Mouse (Mus musculus): ENCODE measurements at regions not wholly inside any gene's neighbourhood (a gene's known extent, or its start where the extent isn't known, plus 50 kb on each side); places are given as distances from the start of the nearest gene placed in this dataset.

- DNase-seq (ENCODE audit: extremely low read depth): no peak
- Histone ChIP-seq H3K4me2 (ENCODE audit: insufficient read depth, low read depth, poor library complexity, severe bottlenecking) (no peak overlapping the region), H3K79me2 (replicated peaks; ENCODE audit: control insufficient read depth, extremely low read depth, insufficient read depth, poor library complexity, severe bottlenecking) (no peaks in the 10 kb centered on the region), H3K27me3 (replicated peaks) (peaks cover 89% of the 10 kb centered on the region), H3K9me3 (replicated peaks; ENCODE audit: low read length) (no peaks in the 10 kb centered on the region), H3K9ac (ENCODE audit: insufficient read depth, low read depth) (no peak overlapping the region), H3K4me3 (replicated peaks in 1 of 3; ENCODE audit: low read depth in 2 of 3, low read length in 2 of 3, poor library complexity in 1 of 3) (no peak overlapping the region), H3K36me3 (replicated peaks in 1 of 2; ENCODE audit: control insufficient read depth in 1 of 2, insufficient read depth in 1 of 2, low read length in 1 of 2) (no peaks in the 10 kb centered on the region), H3K4me1 (ENCODE audit: control insufficient read depth in 1 of 2, insufficient read depth in 2 of 2) (no peaks in the 10 kb centered on the region), H3K27ac (ENCODE audit: insufficient read depth, low read depth) (no peak overlapping the region)
- TF ChIP-seq CTCF (conservative IDR thresholded peaks at IDR 0.05 in 1 of 2, IDR thresholded peaks at IDR 0.05 in 1 of 2; ENCODE audit: low read depth in 2 of 2, low read length in 2 of 2): no peak
- TF ChIP-seq PAX5 (IDR thresholded peaks at IDR 0.05; ENCODE audit: low read length): no peak
- no peak for TF ChIP-seq MAFK (IDR thresholded peaks at IDR 0.05; ENCODE audit: insufficient replicate concordance, low read length)
- TF ChIP-seq ELF1 (IDR thresholded peaks at IDR 0.05; ENCODE audit: low read depth, low read length): no peak
- TF ChIP-seq GABPA (IDR thresholded peaks at IDR 0.05; ENCODE audit: insufficient replicate concordance, low read depth, low read length): no peak
- no peak for TF ChIP-seq ZNF384 (IDR thresholded peaks at IDR 0.05; ENCODE audit: low read depth, low read length)
- no peak for TF ChIP-seq UBTF (IDR thresholded peaks at IDR 0.05; ENCODE audit: low read depth, low read length)
- no peak for TF ChIP-seq RCOR1 (conservative IDR thresholded peaks at IDR 0.05; ENCODE audit: low read depth, low read length)
- no peak for TF ChIP-seq EP300 (IDR thresholded peaks at IDR 0.05; ENCODE audit: low read length)
- no peak for TF ChIP-seq POLR2AphosphoS2 (IDR thresholded peaks at IDR 0.05; ENCODE audit: low read depth, low read length)
- no peak for TF ChIP-seq SIN3A (IDR thresholded peaks at IDR 0.05; ENCODE audit: low read length)
- TF ChIP-seq RAD21 (IDR thresholded peaks at IDR 0.05; ENCODE audit: low read depth, low read length): no peak
- TF ChIP-seq JUN (IDR thresholded peaks at IDR 0.05; ENCODE audit: insufficient read depth, low read depth, low read length): no peak
- TF ChIP-seq CHD1 (IDR thresholded peaks at IDR 0.05; ENCODE audit: low read depth, low read length): no peak
- no peak for TF ChIP-seq ZMIZ1 (IDR thresholded peaks at IDR 0.05; ENCODE audit: low read depth, low read length)
- TF ChIP-seq MEF2A (IDR thresholded peaks at IDR 0.05; ENCODE audit: borderline replicate concordance, low read depth, low read length): no peak
- in situ Hi-C loops (cut with MboI; ENCODE audit: low pct_ligation_motif_present, low pct_unique_long_range_greater_than_20kb, low sequenced_read_pairs) (no loop called here), dilution Hi-C loops (cut with MboI; ENCODE audit: extremely low pct_ligation_motif_present, extremely low pct_unique_long_range_greater_than_20kb, low sequenced_read_pairs) (no loop called here)
Observed at GRCm38 (mm10) chr1:92726341-92726740, 77.7 kb upstream of the Otos start.

DNA sequence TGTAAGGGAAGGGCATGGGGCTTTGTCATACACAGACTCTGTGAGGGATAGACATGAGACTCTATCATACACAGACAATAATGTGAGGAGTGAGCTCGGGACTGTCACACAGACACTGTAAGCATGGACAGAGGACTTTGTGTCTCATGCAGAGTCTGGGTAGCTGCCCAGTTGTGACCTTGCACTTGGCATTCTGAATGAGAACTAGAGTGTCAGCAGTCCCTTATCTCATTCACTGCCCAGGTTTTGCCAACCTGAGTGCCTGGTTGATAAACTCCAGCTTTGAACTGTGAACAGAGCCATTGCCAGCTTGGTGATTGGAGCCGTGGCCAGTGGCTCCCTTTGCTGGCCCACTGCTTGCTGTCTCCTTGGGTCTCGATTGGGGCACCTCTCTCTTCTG lies 75.5 kb upstream of the Otos start:
- Histone ChIP-seq H3K9ac (ENCODE audit: insufficient read depth, low read depth) (no peak overlapping the region), H3K36me3 (replicated peaks in 1 of 2; ENCODE audit: control insufficient read depth in 1 of 2, insufficient read depth in 1 of 2, low read length in 1 of 2) (no peaks in the 10 kb centered on the region), H3K4me3 (replicated peaks in 1 of 3; ENCODE audit: low read depth in 2 of 3, low read length in 2 of 3, poor library complexity in 1 of 3) (no peak overlapping the region), H3K4me2 (ENCODE audit: insufficient read depth, low read depth, poor library complexity, severe bottlenecking) (no peak overlapping the region), H3K9me3 (replicated peaks; ENCODE audit: low read length) (no peaks in the 10 kb centered on the region), H3K4me1 (ENCODE audit: control insufficient read depth in 1 of 2, insufficient read depth in 2 of 2) (no peaks in the 10 kb centered on the region), H3K79me2 (replicated peaks; ENCODE audit: control insufficient read depth, extremely low read depth, insufficient read depth, poor library complexity, severe bottlenecking) (no peaks in the 10 kb centered on the region), H3K27me3 (replicated peaks) (peaks cover 89% of the 10 kb centered on the region), H3K27ac (ENCODE audit: insufficient read depth, low read depth) (no peak overlapping the region)
- in situ Hi-C loops (cut with MboI; ENCODE audit: low pct_ligation_motif_present, low pct_unique_long_range_greater_than_20kb, low sequenced_read_pairs): no loop called here
- DNase-seq (ENCODE audit: extremely low read depth): no peak
- dilution Hi-C loops (cut with MboI; ENCODE audit: extremely low pct_ligation_motif_present, extremely low pct_unique_long_range_greater_than_20kb, low sequenced_read_pairs): no loop called here
- TF ChIP-seq JUN (IDR thresholded peaks at IDR 0.05; ENCODE audit: insufficient read depth, low read depth, low read length): no peak
- no peak for TF ChIP-seq RAD21 (IDR thresholded peaks at IDR 0.05; ENCODE audit: low read depth, low read length)
- no peak for TF ChIP-seq EP300 (IDR thresholded peaks at IDR 0.05; ENCODE audit: low read length)
- no peak for TF ChIP-seq MYC (IDR thresholded peaks at IDR 0.05; ENCODE audit: low read depth, low read length)
- no peak for TF ChIP-seq TBP (conservative IDR thresholded peaks at IDR 0.05; ENCODE audit: low read depth, low read length)
- no peak for TF ChIP-seq ZMIZ1 (IDR thresholded peaks at IDR 0.05; ENCODE audit: low read depth, low read length)
- TF ChIP-seq MAX (IDR thresholded peaks at IDR 0.05; ENCODE audit: low read length): no peak
- TF ChIP-seq MEF2A (IDR thresholded peaks at IDR 0.05; ENCODE audit: borderline replicate concordance, low read depth, low read length): no peak
- no peak for TF ChIP-seq MXI1 (IDR thresholded peaks at IDR 0.05; ENCODE audit: low read depth, low read length)
- no peak for TF ChIP-seq USF1 (IDR thresholded peaks at IDR 0.05; ENCODE audit: low read depth, low read length)
- TF ChIP-seq ELF1 (IDR thresholded peaks at IDR 0.05; ENCODE audit: low read depth, low read length): no peak
- TF ChIP-seq PAX5 (IDR thresholded peaks at IDR 0.05; ENCODE audit: low read length): no peak
- TF ChIP-seq TCF12 (IDR thresholded peaks at IDR 0.05; ENCODE audit: low read depth, low read length): no peak
- TF ChIP-seq ZKSCAN1 (IDR thresholded peaks at IDR 0.05; ENCODE audit: borderline replicate concordance, low read depth, low read length): no peak
- TF ChIP-seq E2F4 (IDR thresholded peaks at IDR 0.05; ENCODE audit: insufficient replicate concordance, low read depth, low read length): no peak
- TF ChIP-seq USF2 (conservative IDR thresholded peaks at IDR 0.05; ENCODE audit: low read depth, low read length): no peak
